Mouse (Mus musculus) yolk sac, embryonic 10.5 days (tissue): ENCODE results near the gene Trp73.

ENCODE experiments used
- DNase-seq: peaks from one replicate; pipeline ENCODE4 v3.0.0-alpha.2; 2017; ENCODE audit warnings: low spot score

Gene Trp73

GRCm38 (mm10) chr4:154142211-154143040, 2.4 kb upstream of the Trp73 start, which contains the start of gene Wrap73:
Wrap73 (plus strand) TSS chr4:154142372.
- DNase-seq, result peak; percentile 89

GRCm38 (mm10) chr4:154141009-154141867, 1.2 kb upstream of the Trp73 start:
- DNase-seq, result no peak

- DNase-seq, result no peak
Measured at GRCm38 (mm10) chr4:154140213-154141008, 403 bp upstream of the Trp73 start.

GRCm38 (mm10) chr4:154139671-154140181, 282 bp downstream of the Trp73 start:
- DNase-seq, result no peak

- no peak for DNase-seq
Measured at GRCm38 (mm10) chr4:154137139-154137538, 2.9 kb downstream of the Trp73 start.

- DNase-seq, result no peak
Measured at GRCm38 (mm10) chr4:154134803-154135202, 5.2 kb downstream of the Trp73 start.

- DNase-seq, result no peak
Measured at GRCm38 (mm10) chr4:154131894-154132293, 8.1 kb downstream of the Trp73 start.

- no peak for DNase-seq
Measured at GRCm38 (mm10) chr4:154129950-154130349, 10.1 kb downstream of the Trp73 start.

- DNase-seq, result no peak
Measured at GRCm38 (mm10) chr4:154127273-154127672, 12.7 kb downstream of the Trp73 start.

- DNase-seq, result no peak
Measured at GRCm38 (mm10) chr4:154125202-154125601, 14.8 kb downstream of the Trp73 start.

GRCm38 (mm10) chr4:154123553-154123952, 16.5 kb downstream of the Trp73 start:
- DNase-seq, result no peak

- no peak for DNase-seq
Measured at GRCm38 (mm10) chr4:154122374-154122773, 17.6 kb downstream of the Trp73 start.

- DNase-seq, result no peak
Measured at GRCm38 (mm10) chr4:154121800-154122199, 18.2 kb downstream of the Trp73 start.

- no peak for DNase-seq
Measured at GRCm38 (mm10) chr4:154119208-154119607, 20.8 kb downstream of the Trp73 start.

GRCm38 (mm10) chr4:154118782-154119181, 21.2 kb downstream of the Trp73 start:
- DNase-seq, result no peak

- no peak for DNase-seq
Measured at GRCm38 (mm10) chr4:154116421-154116820, 23.6 kb downstream of the Trp73 start.

- no peak for DNase-seq
Measured at GRCm38 (mm10) chr4:154109850-154110243, 30.2 kb downstream of the Trp73 start.

GRCm38 (mm10) chr4:154109216-154109849, 30.7 kb downstream of the Trp73 start:
- no peak for DNase-seq

- DNase-seq, result no peak
Measured at GRCm38 (mm10) chr4:154106497-154107061, 33.4 kb downstream of the Trp73 start.

- DNase-seq, result peak; percentile 27
Measured at GRCm38 (mm10) chr4:154105381-154106001, 34.5 kb downstream of the Trp73 start.

GRCm38 (mm10) chr4:154103912-154104311, 36.1 kb downstream of the Trp73 start:
- DNase-seq, result no peak
